Mouse (Mus musculus) cortical plate, adult 2 months (tissue): ENCODE results near the gene Eif2ak4. TPM values are rescaled to one million over a fixed set of nuclear protein-coding genes. Genes with fewer than 3 reads are reported as not detected.

Experiments
- H3K27ac ChIP-seq: fragments of 200-500 bp; 2 replicates; pipeline ENCODE4 v1.5.1; 2012; ENCODE audit warnings: low read length, control low read depth, inconsistent platforms; ENCODE audit not compliant: insufficient read depth
- H3K4me1 ChIP-seq: fragments of 200-500 bp; 2 replicates; pipeline ENCODE4 v1.6.1; 2011; ENCODE audit warnings: low read length; ENCODE audit not compliant: control insufficient read depth, insufficient read depth
- H3K4me3 ChIP-seq: fragments of 200-500 bp; 2 replicates; pipeline ENCODE4 v1.5.1; 2011; ENCODE audit warnings: mild to moderate bottlenecking, low read length, control low read depth; ENCODE audit not compliant: insufficient read depth
- CTCF ChIP-seq: fragments of 200-500 bp; IDR thresholded peaks from 2 replicates; pipeline ENCODE4 v1.5.1; 2011; ENCODE audit warnings: mild to moderate bottlenecking, control low read depth, low read length; ENCODE audit not compliant: insufficient read depth; ENCODE audit errors: extremely low read depth
- POLR2A ChIP-seq: fragments of 200-500 bp; IDR thresholded peaks from 2 replicates; pipeline ENCODE4 v1.6.1; 2011; ENCODE audit warnings: mild to moderate bottlenecking, low read length, control low read depth; ENCODE audit not compliant: insufficient read depth; ENCODE audit errors: extremely low read depth
- polyA plus RNA-seq: library from polyadenylated mRNA; depleted of rRNA; stranded (reverse); fragments of >200 nt; gene quantifications from 2 replicates; pipeline ENCODE4 v1.2.3, GENCODE M21; 2012

Eif2ak4 gene
- polyA plus RNA-seq, 1 experiment: 18.7 TPM

DNA sequence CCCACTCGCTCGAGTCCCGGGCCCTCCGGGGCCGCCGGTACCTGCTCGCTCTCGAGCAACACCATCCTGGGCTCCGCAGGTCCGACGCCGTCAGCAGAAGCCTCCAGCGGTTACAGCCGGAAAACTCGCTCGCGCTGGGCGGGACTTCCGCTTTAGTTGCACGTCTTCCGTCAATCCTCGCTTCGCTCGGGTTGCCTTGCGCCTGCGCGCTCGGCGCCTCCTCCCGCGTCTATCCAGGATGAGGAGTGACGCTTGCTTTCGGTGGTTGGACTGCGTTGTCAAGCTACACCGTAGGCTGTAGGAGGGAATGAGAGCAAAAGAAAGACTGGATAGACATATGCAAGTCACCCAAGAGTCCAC, 91.1 kb downstream of the Eif2ak4 start, which contains the start of gene Srp14:
TSS of gene Srp14 (minus strand) at position 162 of the 360 bp plus-strand sequence.
- TF ChIP-seq POLR2A (peak; percentile 93), CTCF (no peak)
- Histone ChIP-seq H3K4me1 (peaks cover 5% of the 10 kb centered on the region), H3K4me3 (peak within 1 kb of the TSS; percentile 46), H3K27ac (peak within 1 kb of the TSS; percentile 16; the same call in 1 of the 2 replicates)

DNA sequence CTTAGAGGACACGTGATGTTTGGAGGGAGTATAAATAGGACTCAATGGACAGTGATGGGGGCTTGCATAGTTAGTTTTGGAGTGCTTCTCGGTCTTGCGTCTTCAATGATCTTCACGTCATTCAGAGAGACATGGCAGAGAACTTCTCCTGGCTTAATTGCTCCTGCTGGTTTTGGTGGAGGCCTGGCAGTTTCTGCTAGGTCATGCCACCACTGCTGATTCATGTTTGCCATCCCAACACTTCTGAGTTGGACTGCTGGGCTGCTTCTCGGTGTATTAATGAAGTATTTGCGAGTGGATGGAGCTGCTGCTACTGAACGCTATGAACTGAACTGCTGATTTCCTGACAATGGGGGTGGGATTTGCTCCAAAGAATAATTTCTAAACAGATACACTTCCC, 92.5 kb downstream of the Eif2ak4 start:
- peaks cover 5% of the 10 kb centered on the region for H3K4me1 ChIP-seq
- H3K27ac ChIP-seq: no peak overlapping the region
- H3K4me3 ChIP-seq: no peak overlapping the region
- TF ChIP-seq CTCF: no peak
- no peak for TF ChIP-seq POLR2A

DNA sequence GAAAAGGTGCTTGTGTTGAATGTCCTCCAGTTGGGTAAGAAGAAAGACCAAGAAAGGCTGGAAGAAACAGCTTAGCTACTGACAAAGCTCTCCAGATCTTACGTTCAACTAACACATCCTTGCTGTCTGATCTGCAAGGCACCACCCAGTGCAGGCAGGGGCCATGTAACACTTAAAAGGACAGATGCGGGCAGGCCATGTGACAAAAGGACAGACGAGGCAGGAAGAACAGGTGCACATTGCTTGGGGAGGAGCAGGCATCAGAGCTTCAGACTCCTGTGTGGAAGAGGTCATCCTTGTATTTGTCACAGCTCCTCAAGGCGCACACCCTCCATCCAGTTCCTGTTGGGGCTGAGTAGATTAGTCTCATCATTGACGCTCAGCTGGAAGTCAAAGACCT, 94.6 kb downstream of the Eif2ak4 start:
- Histone ChIP-seq H3K4me1 (peaks cover 5% of the 10 kb centered on the region), H3K4me3 (no peak overlapping the region), H3K27ac (no peak overlapping the region)
- TF ChIP-seq CTCF: no peak
- no peak for TF ChIP-seq POLR2A

DNA sequence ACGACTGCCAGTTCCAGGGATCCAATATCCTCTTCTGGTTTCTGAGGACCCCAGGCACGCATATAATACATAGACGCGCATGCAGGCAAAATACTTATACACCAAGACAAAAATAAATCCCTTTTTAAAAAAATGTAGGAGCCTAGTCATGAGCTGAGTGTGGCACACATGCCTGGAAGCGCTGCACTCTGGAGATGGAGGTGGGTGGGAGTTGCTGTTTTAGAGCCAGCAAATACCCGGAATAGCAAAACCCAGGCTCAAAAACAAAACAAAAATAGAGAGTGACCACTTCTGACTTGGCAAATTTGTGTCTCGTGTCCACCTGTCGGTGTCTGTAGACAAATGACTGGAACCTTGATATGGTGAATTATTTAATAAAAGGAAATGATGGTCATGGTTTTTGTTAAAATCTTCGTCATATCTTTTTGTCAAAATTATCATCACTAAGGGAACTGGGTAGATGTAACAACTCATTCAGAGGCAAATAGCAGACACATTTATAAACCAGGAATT, 96.0 kb downstream of the Eif2ak4 start:
- Histone ChIP-seq H3K27ac (no peak overlapping the region), H3K4me1 (no peaks in the 10 kb centered on the region), H3K4me3 (no peak overlapping the region)
- TF ChIP-seq CTCF: no peak
- TF ChIP-seq POLR2A: no peak

DNA sequence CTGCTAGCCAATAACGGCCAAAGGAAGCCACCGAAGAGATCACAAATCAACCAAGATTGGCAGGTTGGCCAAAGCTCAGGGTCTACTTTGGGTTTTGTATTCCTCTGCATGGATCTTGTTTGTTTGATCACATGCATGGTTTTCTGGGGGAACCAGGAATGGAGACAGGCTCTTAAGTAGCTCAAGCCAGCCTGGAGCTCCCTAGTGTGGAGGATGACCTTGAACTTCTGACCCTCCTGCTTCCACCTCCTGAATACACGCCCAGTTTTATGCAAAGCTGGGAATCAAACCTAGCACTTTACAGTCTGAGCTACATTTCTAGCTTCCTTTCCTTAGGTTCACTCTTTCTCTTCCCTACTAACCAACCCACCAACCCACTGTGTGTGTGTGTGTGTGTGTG, 97.0 kb downstream of the Eif2ak4 start:
- Histone ChIP-seq H3K4me1 (no peaks in the 10 kb centered on the region), H3K4me3 (no peak overlapping the region), H3K27ac (no peak overlapping the region)
- TF ChIP-seq CTCF (no peak), POLR2A (no peak)

DNA sequence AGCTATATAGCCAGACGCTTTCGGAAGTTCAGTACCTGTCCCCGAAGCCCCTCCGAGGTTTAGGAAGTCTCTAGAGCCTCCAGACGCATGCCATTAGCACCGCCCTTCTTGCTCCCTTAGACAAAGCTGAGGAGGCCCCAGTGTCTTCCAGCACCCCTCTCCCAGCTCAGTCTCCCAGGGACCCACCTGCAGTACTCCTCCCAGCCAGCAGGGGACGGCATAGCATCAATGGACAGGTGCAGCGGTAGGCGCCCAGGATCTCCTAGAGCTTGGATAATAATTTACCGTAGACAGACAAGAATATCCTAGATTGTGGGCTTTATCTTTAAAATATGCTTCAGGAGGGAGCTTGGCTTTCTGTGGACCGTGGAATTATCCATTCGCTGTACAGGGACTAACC, 98.5 kb downstream of the Eif2ak4 start:
- peak; percentile 89 for TF ChIP-seq CTCF
- TF ChIP-seq POLR2A: no peak
- Histone ChIP-seq H3K4me1 (no peaks in the 10 kb centered on the region), H3K27ac (no peak overlapping the region), H3K4me3 (no peak overlapping the region)

DNA sequence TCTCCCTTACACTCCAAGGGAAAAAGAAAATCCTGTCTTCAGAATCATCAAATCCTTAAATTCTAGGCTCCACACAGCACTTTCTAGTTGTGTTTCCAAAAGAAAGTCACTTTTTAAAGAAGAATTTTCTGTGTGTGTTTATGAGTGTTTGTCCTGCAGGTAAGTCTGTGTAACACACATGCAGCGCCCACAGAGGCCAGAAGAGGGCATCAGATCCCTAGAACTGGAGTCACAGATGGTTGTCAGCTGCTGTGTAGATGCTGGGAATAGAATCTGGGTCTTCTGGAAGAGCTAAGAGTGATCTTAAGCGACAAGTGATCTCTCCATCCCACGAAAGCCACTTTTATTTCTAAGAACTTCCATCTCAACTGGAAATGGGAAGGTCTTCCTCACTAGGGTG, 99.4 kb downstream of the Eif2ak4 start:
- no peak overlapping the region for H3K4me3 ChIP-seq
- TF ChIP-seq CTCF (peak; percentile 26; the same call in 1 of the 2 replicates), POLR2A (no peak)
- no peaks in the 10 kb centered on the region for H3K4me1 ChIP-seq
- no peak overlapping the region for H3K27ac ChIP-seq

DNA sequence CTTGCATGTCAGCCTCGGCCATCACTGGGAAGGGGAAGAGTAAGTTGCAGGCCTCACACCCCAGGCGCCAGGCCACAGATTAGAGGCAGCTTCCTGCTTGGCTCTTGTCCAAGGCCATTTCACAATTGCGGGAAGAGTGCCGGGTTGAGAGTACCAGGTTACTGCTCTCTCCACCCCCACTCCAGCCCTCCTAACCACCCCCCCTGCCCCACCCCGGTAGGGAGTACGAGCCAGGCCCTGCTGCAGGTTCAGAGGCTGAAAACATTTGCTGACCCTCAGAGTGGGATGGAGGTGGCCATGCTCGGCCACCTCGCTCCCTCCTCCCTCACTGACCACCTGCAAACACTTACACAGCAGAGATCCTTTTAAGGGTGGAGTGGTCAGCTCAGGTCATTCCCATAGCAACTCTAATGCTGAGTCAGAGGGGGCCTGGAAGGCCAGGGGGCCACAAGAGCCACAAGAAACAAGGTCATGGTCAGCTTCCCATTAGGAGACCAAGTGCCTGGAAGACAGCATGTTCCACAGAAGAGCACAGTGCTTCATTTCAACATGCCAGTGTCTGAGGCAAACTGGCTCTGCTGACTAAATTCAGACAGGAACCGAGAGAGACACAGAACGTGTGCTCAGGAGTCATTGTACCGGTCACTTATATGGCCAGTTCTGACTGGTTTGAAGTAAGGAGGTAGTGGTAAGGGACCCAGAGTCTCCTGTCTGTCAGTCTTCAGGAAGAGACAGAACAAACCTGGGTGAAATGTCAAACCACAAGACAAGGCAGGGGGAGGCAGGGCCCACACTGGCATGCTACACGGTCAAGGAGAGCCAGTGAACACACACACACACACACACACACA, 102.0 kb downstream of the Eif2ak4 start:
- Histone ChIP-seq H3K27ac (no peak overlapping the region), H3K4me1 (no peaks in the 10 kb centered on the region), H3K4me3 (no peak overlapping the region)
- TF ChIP-seq POLR2A (no peak), CTCF (no peak)

DNA sequence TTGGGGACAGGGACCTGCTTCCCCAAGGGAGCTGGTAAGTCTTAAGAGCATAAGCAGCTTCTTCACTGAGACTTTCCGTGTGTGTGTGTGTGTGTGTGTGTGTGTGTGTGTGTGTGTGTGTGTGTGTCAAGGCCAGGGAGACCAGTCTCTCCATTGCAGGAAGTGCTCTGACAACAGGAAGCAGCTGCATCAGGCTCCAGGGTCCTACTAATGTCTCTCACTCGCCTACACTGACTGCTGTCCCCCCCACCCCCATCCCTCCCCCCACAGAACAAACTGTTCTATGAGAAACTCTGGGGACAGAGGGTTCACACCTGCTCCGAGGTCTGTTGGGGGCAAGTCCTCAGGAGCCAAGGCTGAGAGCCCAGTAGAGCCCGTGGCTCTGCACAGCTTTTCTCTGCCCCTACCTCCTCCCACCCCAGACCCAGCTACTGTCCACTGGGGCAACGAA, 102.9 kb downstream of the Eif2ak4 start:
- no peak overlapping the region for H3K27ac ChIP-seq
- TF ChIP-seq CTCF (no peak), POLR2A (no peak)

More for the DNA sequence above, 102.9 kb downstream of the Eif2ak4 start:
- Histone ChIP-seq H3K4me3 (no peak overlapping the region), H3K4me1 (no peaks in the 10 kb centered on the region)
